Mouse (Mus musculus) lung, embryonic 15.5 days (tissue): ENCODE results near the gene Cpsf2. TPM values are rescaled to one million over a fixed set of nuclear protein-coding genes. Genes with fewer than 3 reads are reported as not detected.

Experiments
- ATAC-seq: fragments of 200-750 bp; cut with Nextera tagmentation; 2 replicates; pipeline ENCODE4 v1.8.0; 2017; ENCODE audit warnings: moderate number of reproducible peaks, borderline replicate concordance; ENCODE audit not compliant: low FRiP score, low TSS enrichment; ENCODE audit errors: extremely low read depth
- H3K27ac ChIP-seq: fragments of 300-500 bp; sonication (generic); 2 replicates; pipeline ENCODE4 v1.5.1; 2015; ENCODE audit warnings: moderate library complexity, mild to moderate bottlenecking, inconsistent platforms
- H3K27me3 ChIP-seq: fragments of 300-500 bp; sonication (generic); 2 replicates; pipeline ENCODE4 v1.6.1; 2015; ENCODE audit warnings: inconsistent platforms
- H3K36me3 ChIP-seq: fragments of 300-500 bp; sonication (generic); 2 replicates; pipeline ENCODE4 v1.6.1; 2015; ENCODE audit warnings: inconsistent platforms
- H3K4me1 ChIP-seq: fragments of 300-500 bp; sonication (generic); 2 replicates; pipeline ENCODE4 v1.6.1; 2015; ENCODE audit warnings: inconsistent platforms
- H3K4me2 ChIP-seq: fragments of 300-500 bp; sonication (generic); 2 replicates; pipeline ENCODE4 v1.6.1; 2015; ENCODE audit warnings: inconsistent platforms, mild to moderate bottlenecking, moderate library complexity
- H3K4me3 ChIP-seq: fragments of 300-500 bp; sonication (generic); 2 replicates; pipeline ENCODE4 v1.5.1; 2015; ENCODE audit warnings: mild to moderate bottlenecking, inconsistent platforms
- H3K9ac ChIP-seq: fragments of 300-500 bp; sonication (generic); 2 replicates; pipeline ENCODE4 v1.6.1; 2015; ENCODE audit warnings: inconsistent platforms
- H3K9me3 ChIP-seq: fragments of 300-500 bp; sonication (generic); 2 replicates; pipeline ENCODE4 v1.6.1; 2016; ENCODE audit warnings: inconsistent platforms
- WGBS: fragments of 180-500 bp; shearing (Covaris S2); methylation state at CpG from one replicate; pipeline ENCODE4 v1.1.7; 2015; 5-methylcytosine and 5-hydroxymethylcytosine counted together
- polyA plus RNA-seq: library from polyadenylated mRNA; unstranded; fragments of >200 nt; fragmentation: Nextera tagmentation; extraction: Ambion mirVana; gene quantifications from 2 replicates; pipeline ENCODE4 v1.2.1, GENCODE M21; 2015

The Cpsf2 gene
- polyA plus RNA-seq, 1 experiment from 2014 or later = 28.0 TPM

DNA sequence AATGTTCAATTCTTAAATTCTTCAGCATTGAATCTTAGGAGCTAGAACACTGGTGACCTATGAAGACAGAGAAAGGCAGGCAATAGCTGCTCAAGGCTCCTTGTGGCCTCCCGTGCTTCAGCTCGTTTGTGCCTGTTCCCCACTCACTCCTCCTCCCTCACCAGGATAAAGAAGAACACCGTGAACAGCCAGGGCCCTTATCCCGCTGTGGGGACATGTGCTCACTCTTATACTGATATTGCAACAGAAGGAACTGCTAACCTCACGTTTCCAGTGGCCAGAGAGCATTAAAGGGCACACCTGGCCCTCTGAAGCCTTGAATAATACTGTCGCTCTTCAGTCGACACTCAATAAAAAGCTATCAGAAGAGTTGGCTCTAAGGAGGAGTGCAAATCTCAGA is 53.4 kb downstream of the Cpsf2 start:
- Histone ChIP-seq H3K27me3 (no peaks in the 10 kb centered on the region), H3K9me3 (no peaks in the 10 kb centered on the region), H3K36me3 (no peaks in the 10 kb centered on the region), H3K4me2 (no peak overlapping the region), H3K4me3 (no peak overlapping the region), H3K27ac (no peak overlapping the region), H3K4me1 (no peaks in the 10 kb centered on the region), H3K9ac (no peak overlapping the region)
- no peak for ATAC-seq
- WGBS = 24% methylated on average over 7 of the region's 7 CpGs

DNA sequence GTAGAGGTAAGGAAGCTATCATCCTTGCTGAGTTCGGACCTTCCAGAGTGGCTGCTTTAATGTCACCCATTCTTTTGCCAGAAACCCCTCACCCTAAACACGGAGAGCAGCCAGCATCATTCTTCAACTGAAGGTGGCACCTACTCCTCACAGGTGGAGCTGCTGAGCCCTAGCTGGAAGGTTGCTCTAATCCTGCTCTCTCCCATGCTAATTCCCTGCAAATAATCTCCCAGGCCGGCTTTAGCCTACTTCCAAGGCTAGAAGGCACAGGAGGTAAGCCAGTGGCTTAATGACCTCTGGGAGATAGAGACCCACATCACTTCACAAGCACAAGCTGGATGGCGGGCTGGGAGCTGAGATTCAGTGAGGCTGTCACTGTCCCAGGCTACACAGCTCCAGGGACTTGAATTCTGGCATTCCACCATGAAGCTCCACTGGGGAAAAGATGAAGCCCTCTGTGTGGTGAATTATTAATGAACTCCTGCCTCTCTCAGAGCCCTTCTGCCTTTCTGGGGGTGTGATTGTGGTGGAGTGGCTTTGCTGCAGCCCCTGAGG is 54.2 kb downstream of the Cpsf2 start:
- Histone ChIP-seq H3K4me2 (no peak overlapping the region), H3K9ac (no peak overlapping the region), H3K4me3 (no peak overlapping the region), H3K4me1 (no peaks in the 10 kb centered on the region), H3K36me3 (no peaks in the 10 kb centered on the region), H3K27ac (no peak overlapping the region), H3K27me3 (no peaks in the 10 kb centered on the region), H3K9me3 (no peaks in the 10 kb centered on the region)
- 40% methylated on average over 4 of the region's 4 CpGs for whole genome bisulfite sequencing
- no peak for ATAC-seq

DNA sequence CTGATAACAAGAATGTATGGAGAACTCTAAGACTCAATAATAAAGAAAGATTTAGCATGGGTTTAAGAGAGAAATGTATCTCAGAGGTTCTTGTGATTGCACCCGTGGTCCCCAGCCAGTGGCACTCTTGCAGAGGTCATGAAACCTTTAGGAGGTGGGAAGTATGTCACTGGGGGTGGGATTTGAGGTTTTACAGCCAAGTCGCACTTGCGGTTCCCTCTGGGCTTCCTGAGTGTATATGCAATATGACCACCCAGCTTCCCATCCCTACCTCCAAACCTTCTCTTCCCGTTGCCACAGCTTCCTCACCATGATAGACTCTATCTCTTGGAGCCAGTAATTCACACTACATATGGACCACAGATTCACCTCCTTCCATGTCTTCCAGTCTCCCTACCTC is 59.1 kb downstream of the Cpsf2 start:
- 79% methylated on average over 4 of the region's 4 CpGs for WGBS
- no peak overlapping the region for H3K4me2 ChIP-seq
- H3K27me3 ChIP-seq = no peaks in the 10 kb centered on the region
- no peaks in the 10 kb centered on the region for H3K4me1 ChIP-seq
- H3K27ac ChIP-seq = no peak overlapping the region
- no peak overlapping the region for H3K4me3 ChIP-seq
- H3K9me3 ChIP-seq = no peaks in the 10 kb centered on the region
- H3K9ac ChIP-seq = no peak overlapping the region
- no peak for ATAC-seq
- H3K36me3 ChIP-seq = no peaks in the 10 kb centered on the region

DNA sequence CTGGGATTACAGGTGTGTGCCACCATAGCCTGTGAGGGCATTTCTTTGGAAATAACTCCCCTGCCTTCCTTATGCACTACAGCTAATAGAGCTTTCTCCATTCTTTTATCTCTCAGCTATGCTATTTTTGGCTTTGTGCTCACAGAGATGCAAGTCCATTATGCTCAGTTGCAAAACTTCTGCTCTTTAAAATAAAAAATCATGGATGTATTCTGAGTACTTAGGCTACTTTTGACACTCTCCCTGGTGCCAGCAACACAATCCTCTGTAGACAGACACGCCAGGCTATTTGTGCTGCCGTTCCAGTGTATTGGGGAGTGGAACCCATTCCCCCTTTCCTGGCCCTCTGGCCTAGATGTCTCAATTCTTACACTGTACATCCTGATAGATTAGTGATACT is 64.1 kb downstream of the Cpsf2 start:
- Histone ChIP-seq H3K4me1 (no peaks in the 10 kb centered on the region), H3K9me3 (no peaks in the 10 kb centered on the region), H3K9ac (no peak overlapping the region), H3K27ac (no peak overlapping the region), H3K36me3 (no peaks in the 10 kb centered on the region), H3K4me3 (no peak overlapping the region), H3K27me3 (no peaks in the 10 kb centered on the region), H3K4me2 (no peak overlapping the region)
- ATAC-seq = no peak
- WGBS = 77% methylated on average over 2 of the region's 2 CpGs

DNA sequence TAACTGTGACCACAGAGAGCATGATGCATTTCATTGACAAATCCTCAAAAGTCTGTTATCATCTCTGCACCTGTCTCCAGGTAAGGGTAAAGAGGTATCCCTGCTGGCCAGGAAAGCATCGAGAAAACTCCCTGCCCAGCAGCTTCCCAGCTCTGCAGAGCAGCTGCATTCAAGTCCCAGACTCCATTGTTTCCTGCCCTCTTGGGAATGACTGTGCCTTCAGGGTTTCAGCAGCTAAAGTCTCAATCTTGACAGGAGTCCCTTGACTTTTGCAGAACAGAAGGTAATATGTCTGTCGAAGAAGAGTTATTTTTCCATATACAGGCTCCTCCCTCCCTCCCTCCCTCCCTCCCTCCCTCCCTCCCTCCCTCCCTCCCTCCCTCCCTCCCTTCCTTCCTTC is 65.9 kb downstream of the Cpsf2 start:
- WGBS = 45% methylated on average over 2 of the region's 2 CpGs
- no peaks in the 10 kb centered on the region for H3K4me1 ChIP-seq
- ATAC-seq = no peak

DNA sequence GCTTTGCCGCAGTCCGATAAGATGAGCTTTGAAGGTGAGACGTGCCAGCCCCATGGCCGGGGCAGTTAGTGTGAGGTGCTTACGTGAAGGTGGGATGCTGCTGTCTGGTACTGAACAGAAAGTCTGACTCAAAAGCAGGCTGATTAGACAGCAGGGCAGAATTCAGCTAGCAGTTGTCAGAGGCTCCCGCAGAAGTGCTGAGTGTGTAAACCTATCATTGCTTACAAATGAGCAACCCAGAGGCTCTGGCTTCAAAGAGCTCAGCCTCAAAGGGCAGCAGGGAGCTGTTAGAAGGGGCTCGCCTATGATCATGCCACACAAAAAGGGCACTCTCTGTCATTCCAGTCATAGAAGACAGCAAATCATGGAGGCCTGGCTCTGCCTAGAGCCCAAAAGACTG is 66.5 kb downstream of the Cpsf2 start:
- Histone ChIP-seq H3K9ac (no peak overlapping the region), H3K36me3 (no peaks in the 10 kb centered on the region), H3K9me3 (no peaks in the 10 kb centered on the region), H3K4me3 (no peak overlapping the region), H3K27me3 (no peaks in the 10 kb centered on the region), H3K4me2 (no peak overlapping the region), H3K4me1 (no peaks in the 10 kb centered on the region), H3K27ac (no peak overlapping the region)
- WGBS = 46% methylated on average over 7 of the region's 7 CpGs
- ATAC-seq = 0 out of 2 replicates have a peak, but pooled peaks have one; percentile 8

More for the DNA sequence above, 65.9 kb downstream of the Cpsf2 start:
- Histone ChIP-seq H3K9me3 (no peaks in the 10 kb centered on the region), H3K36me3 (no peaks in the 10 kb centered on the region), H3K4me2 (no peak overlapping the region), H3K27ac (no peak overlapping the region), H3K9ac (no peak overlapping the region), H3K4me3 (no peak overlapping the region), H3K27me3 (no peaks in the 10 kb centered on the region)

DNA sequence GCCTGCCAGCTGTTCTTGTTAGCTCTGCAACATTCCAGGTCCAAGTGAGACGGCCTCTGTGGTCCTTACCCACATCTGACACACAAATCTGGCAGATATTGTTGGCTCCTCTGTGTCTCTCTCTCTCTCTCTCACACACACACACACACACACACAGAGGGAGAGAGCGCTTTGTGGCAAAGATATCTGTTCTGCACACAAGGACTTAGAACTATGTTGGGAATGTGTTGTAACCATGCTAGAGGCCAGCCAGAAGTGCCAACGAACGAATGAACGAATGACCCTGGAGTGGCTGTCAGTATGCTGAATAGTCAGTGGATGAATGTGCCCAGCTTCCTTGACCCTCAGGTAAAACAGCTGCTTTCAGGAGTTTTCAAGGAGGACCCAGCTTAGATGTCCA is 68.1 kb downstream of the Cpsf2 start:
- H3K9me3 ChIP-seq = no peaks in the 10 kb centered on the region
- peak; percentile 35 for ATAC-seq
- no peaks in the 10 kb centered on the region for H3K36me3 ChIP-seq
- H3K4me1 ChIP-seq = no peaks in the 10 kb centered on the region
- H3K9ac ChIP-seq = no peak overlapping the region
- 46% methylated on average over 5 of the region's 5 CpGs for WGBS
- no peak overlapping the region for H3K4me3 ChIP-seq
- no peaks in the 10 kb centered on the region for H3K27me3 ChIP-seq
- no peak overlapping the region for H3K27ac ChIP-seq
- no peak overlapping the region for H3K4me2 ChIP-seq

DNA sequence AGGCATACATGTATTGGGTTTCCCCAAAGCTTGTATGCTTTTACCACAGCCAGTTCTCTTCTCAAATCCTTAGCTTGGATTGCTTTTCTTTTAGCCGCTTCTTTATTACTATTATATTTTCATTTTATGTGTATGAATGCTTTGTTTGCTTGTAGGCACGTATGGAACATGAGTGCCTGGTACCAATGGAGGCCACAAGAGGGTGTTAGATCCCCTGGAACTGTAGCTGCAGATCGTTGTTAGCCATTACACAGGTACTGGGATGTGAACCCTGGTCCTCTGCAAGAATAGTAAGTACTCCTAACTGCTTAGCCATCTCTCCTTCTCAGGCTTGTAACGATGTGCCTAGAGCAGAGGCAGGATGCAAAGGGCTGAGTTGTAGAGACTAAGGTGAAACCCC is 78.4 kb downstream of the Cpsf2 start:
- ATAC-seq = no peak
- 87% methylated on average over 4 of the region's 4 CpGs for WGBS

DNA sequence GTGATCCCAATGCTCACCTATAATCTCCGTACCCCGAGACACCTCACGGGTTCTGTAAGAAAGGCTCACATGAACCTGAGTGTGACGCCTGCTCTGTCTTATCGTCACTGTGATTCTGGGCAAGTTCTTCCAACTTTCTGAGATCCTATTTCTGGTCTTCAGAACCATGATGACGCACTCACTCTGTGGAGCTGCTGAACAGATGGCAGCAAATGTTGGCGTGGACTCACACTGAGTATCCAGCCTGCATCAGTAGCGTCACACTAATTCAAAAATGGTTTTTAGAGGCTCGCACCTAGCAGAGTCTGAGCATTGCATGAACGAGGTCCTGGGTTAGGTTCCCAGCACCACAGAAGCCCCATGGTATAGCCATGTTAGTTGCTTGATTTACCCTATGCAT is 80.0 kb downstream of the Cpsf2 start:
- WGBS = 93% methylated on average over 10 of the region's 10 CpGs

More for the DNA sequence above, 78.4 kb downstream of the Cpsf2 start:
- Histone ChIP-seq H3K27ac (no peak overlapping the region), H3K4me2 (no peak overlapping the region), H3K9ac (no peak overlapping the region), H3K4me3 (no peak overlapping the region), H3K36me3 (no peaks in the 10 kb centered on the region), H3K27me3 (no peaks in the 10 kb centered on the region), H3K9me3 (no peaks in the 10 kb centered on the region), H3K4me1 (no peaks in the 10 kb centered on the region)

More for the DNA sequence above, 80.0 kb downstream of the Cpsf2 start:
- Histone ChIP-seq H3K4me1 (no peaks in the 10 kb centered on the region), H3K9ac (no peak overlapping the region), H3K27ac (no peak overlapping the region), H3K36me3 (no peaks in the 10 kb centered on the region), H3K4me2 (no peak overlapping the region), H3K4me3 (no peak overlapping the region), H3K9me3 (no peaks in the 10 kb centered on the region), H3K27me3 (no peaks in the 10 kb centered on the region)
- ATAC-seq = no peak

Other genes with a start within 250 kb of the Cpsf2 start
- 142 and 153 TPM in 2 replicates for gene Fbln5, start 156.9 kb upstream of the Cpsf2 start, polyA plus RNA-seq
- 29.8 and 32.4 TPM in 2 replicates for gene Trip11, start 62.7 kb upstream of the Cpsf2 start, polyA plus RNA-seq
- 12.7 and 13.5 TPM in 2 replicates for gene Atxn3, start 17.7 kb upstream of the Cpsf2 start, polyA plus RNA-seq
- 1.8 and 2.1 TPM in 2 replicates for gene Slc24a4, start 152.7 kb downstream of the Cpsf2 start, polyA plus RNA-seq